Mouse (Mus musculus) myocyte (in vitro differentiated cells): ENCODE data around the gene Mctp2.

Source experiments
- CEBPB ChIP-seq: IDR thresholded peaks from 2 replicates; pipeline ENCODE4 v1.6.1; 2011; ENCODE audit warnings: mild to moderate bottlenecking, moderate library complexity; ENCODE audit not compliant: poor library complexity, insufficient read depth, severe bottlenecking
- POLR2A ChIP-seq: IDR thresholded peaks from one replicate; pipeline ENCODE4 v1.6.1; 2011; ENCODE audit warnings: low read depth, mild to moderate bottlenecking, control low read depth, moderate library complexity; ENCODE audit not compliant: insufficient read length
- REST ChIP-seq: IDR thresholded peaks from one replicate; pipeline ENCODE4 v1.6.1; 2011; ENCODE audit warnings: mild to moderate bottlenecking, control low read depth, moderate library complexity; ENCODE audit not compliant: insufficient read depth, insufficient read length

DNA sequence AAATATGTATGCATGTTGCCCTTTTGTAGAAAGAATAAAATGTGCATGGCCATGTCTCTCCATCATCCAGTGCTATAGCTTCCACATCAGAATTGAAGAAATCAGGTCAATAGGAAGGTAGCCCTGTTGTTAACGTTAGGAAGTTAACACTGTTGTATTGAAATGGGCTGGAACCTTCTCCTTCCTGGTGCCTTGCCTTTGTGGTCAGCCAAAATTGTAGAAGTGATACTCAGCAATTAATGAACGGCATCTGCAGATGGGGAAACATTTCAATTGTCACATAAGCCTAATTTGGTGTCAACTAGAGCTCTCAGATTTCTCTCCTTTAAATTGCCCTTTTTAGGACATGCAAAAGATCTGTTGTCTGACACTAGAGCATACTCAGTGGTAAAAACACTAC, 238.0 kb downstream of the Mctp2 start:
- no peak for TF ChIP-seq REST
- no peak for TF ChIP-seq POLR2A
- TF ChIP-seq CEBPB, result no peak
